Comparison of ENCODE assay signal across 26 mouse cellular contexts in the genomic region with DNA sequence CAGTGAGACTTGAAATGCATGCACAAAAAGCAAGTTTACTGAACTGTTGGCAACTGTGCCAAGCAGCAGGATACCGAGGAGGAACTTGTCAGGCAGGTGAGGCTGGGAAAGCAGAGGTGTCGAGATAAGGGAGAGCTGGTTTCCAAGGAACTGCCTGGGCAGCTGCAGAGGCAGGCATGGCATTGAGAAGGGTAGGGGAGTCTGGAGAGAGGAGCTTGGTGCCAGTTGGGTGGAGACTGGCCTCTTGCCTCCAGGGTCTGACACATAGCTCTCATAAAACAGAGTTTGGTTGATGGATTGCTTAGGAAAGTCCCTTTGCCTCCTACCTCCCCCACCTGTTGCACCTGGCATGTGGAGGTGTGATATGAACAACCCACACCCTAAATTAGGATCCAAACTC.
"Had no signal": no experiment of that assay in that cellular context is flagged by ENCODE, and none has a peak within 500 bp of the region (broad histone marks: within the 10 kb centered on the region; RNA-seq: fewer than 3 reads in every experiment).

No protein-coding gene starts in this region.

- H3K4me3 ChIP-seq: layer of hippocampus, adult 2 months; limb, embryonic 12.5 days; limb, embryonic 15.5 days; lung, embryonic 15.5 days; megakaryocyte, embryonic 14.5 days; midbrain, embryonic 10.5 days; midbrain, embryonic 13.5 days; myocyte; neural tube, embryonic 13.5 days had no signal

- DNase-seq: kidney, adult 2 months; kidney, postnatal 25 days; layer of hippocampus, adult 9-11 months; left cerebral cortex, postnatal 4 days; liver, postnatal 0 days; lung, postnatal 36 days; right cerebral cortex, adult 18-20 months; right cerebral cortex, postnatal 14 days; spleen, adult 18-20 months; thymus, adult 2 months; thymus, postnatal 14 days; thymus, postnatal 4 days had no signal

- ATAC-seq: intestine, embryonic 16.5 days; liver, postnatal 0 days; midbrain, embryonic 13.5 days; midbrain, embryonic 16.5 days had no signal

- H3K9me3 ChIP-seq: limb, embryonic 15.5 days; lung, embryonic 15.5 days; midbrain, embryonic 10.5 days; midbrain, embryonic 13.5 days had no signal

- H3K4me1 ChIP-seq: limb, embryonic 12.5 days; megakaryocyte, embryonic 14.5 days; midbrain, embryonic 10.5 days; midbrain, embryonic 13.5 days; neural tube, embryonic 13.5 days had no signal

- H3K27ac ChIP-seq: kidney, postnatal 0 days; layer of hippocampus, adult 2 months; limb, embryonic 12.5 days; limb, embryonic 15.5 days; liver, embryonic 14.5 days; lung, embryonic 15.5 days; midbrain, embryonic 10.5 days; midbrain, embryonic 13.5 days; neural tube, embryonic 13.5 days had no signal

- H3K27me3 ChIP-seq: limb, embryonic 12.5 days; limb, embryonic 15.5 days; lung, embryonic 15.5 days; midbrain, embryonic 13.5 days; neural tube, embryonic 13.5 days had no signal

- H3K36me3 ChIP-seq: limb, embryonic 12.5 days; limb, embryonic 15.5 days; lung, embryonic 15.5 days; midbrain, embryonic 10.5 days; midbrain, embryonic 13.5 days; neural tube, embryonic 13.5 days had no signal

- H3K4me2 ChIP-seq: limb, embryonic 12.5 days; limb, embryonic 15.5 days; liver, embryonic 11.5 days; lung, embryonic 15.5 days; midbrain, embryonic 13.5 days; neural tube, embryonic 13.5 days had no signal

- H3K9ac ChIP-seq: limb, embryonic 12.5 days; limb, embryonic 15.5 days; liver, embryonic 14.5 days; liver, postnatal 0 days; lung, embryonic 15.5 days; midbrain, embryonic 13.5 days; neural tube, embryonic 13.5 days had no signal
